Mouse (Mus musculus) bone marrow macrophage, adult 2 months (primary cell): ENCODE results near the gene Mfsd6. TPM values are rescaled to one million over a fixed set of nuclear protein-coding genes. Genes with fewer than 3 reads are reported as not detected.

Experiments
- H3K27ac ChIP-seq: 2 replicates; pipeline ENCODE4 v1.5.1; 2012; ENCODE audit warnings: low read depth, low read length; ENCODE audit not compliant: insufficient read depth
- H3K4me1 ChIP-seq: 2 replicates; pipeline ENCODE4 v1.6.1; 2012; ENCODE audit warnings: low read length; ENCODE audit not compliant: control insufficient read depth, insufficient read depth
- H3K4me3 ChIP-seq: 2 replicates; pipeline ENCODE4 v1.5.1; 2012; ENCODE audit warnings: mild to moderate bottlenecking, low read length, moderate library complexity; ENCODE audit not compliant: insufficient read depth
- CTCF ChIP-seq: IDR thresholded peaks from 2 replicates; pipeline ENCODE4 v1.5.1; 2012; ENCODE audit warnings: low read depth, mild to moderate bottlenecking, low read length, moderate library complexity
- POLR2A ChIP-seq: IDR thresholded peaks from 2 replicates; pipeline ENCODE4 v1.6.1; 2012; ENCODE audit warnings: mild to moderate bottlenecking, low read depth, low read length, borderline replicate concordance
- polyA plus RNA-seq: library from polyadenylated mRNA; stranded (reverse); fragments of >200 nt; gene quantifications from 2 replicates; pipeline ENCODE4 v1.2.4, GENCODE M21; 2012; ENCODE audit not compliant: missing spikeins, insufficient read depth, insufficient read length

Gene Mfsd6
- 38.7 and 44.1 TPM in 2 replicates for polyA plus RNA-seq

GRCm38 (mm10) chr1:52727056-52727900 is at the start of gene Mfsd6:
Gene Mfsd6, minus strand, starts transcription at chr1:52727462.
- Histone ChIP-seq H3K4me1 (peaks cover 48% of the 10 kb centered on the region), H3K27ac (no peak within 1 kb of the TSS), H3K4me3 (peak within 1 kb of the TSS; percentile 83)
- TF ChIP-seq CTCF (no peak), POLR2A (peak; percentile 14; the same call in 1 of the 2 replicates)

- Histone ChIP-seq H3K4me3 (no peak overlapping the region), H3K4me1 (peaks cover 20% of the 10 kb centered on the region), H3K27ac (peak overlapping the region; percentile 99)
- TF ChIP-seq POLR2A (no peak), CTCF (no peak)
These were observed 38.2 kb upstream of the Mfsd6 start for GRCm38 (mm10) chr1:52765176-52766111.

GRCm38 (mm10) chr1:52763894-52764809 is 36.9 kb upstream of the Mfsd6 start:
- peak overlapping the region; percentile 31 for H3K4me3 ChIP-seq
- H3K4me1 ChIP-seq: peaks cover 20% of the 10 kb centered on the region
- peak overlapping the region; percentile 99 for H3K27ac ChIP-seq

GRCm38 (mm10) chr1:52758174-52758573 is 30.9 kb upstream of the Mfsd6 start:
- TF ChIP-seq CTCF (no peak), POLR2A (no peak)
- peaks cover 15% of the 10 kb centered on the region for H3K4me1 ChIP-seq
- H3K4me3 ChIP-seq: no peak overlapping the region
- H3K27ac ChIP-seq: no peak overlapping the region

More at GRCm38 (mm10) chr1:52763894-52764809, 36.9 kb upstream of the Mfsd6 start:
- TF ChIP-seq POLR2A (no peak), CTCF (no peak)

GRCm38 (mm10) chr1:52754331-52754730 is 27.1 kb upstream of the Mfsd6 start:
- TF ChIP-seq POLR2A (no peak), CTCF (no peak)
- Histone ChIP-seq H3K4me3 (no peak overlapping the region), H3K4me1 (peaks cover 24% of the 10 kb centered on the region), H3K27ac (no peak overlapping the region)

- no peak for TF ChIP-seq POLR2A
- TF ChIP-seq CTCF: no peak
These were observed 26.6 kb upstream of the Mfsd6 start for GRCm38 (mm10) chr1:52753828-52754227.

GRCm38 (mm10) chr1:52752706-52753105 is 25.4 kb upstream of the Mfsd6 start:
- H3K27ac ChIP-seq: no peak overlapping the region
- H3K4me3 ChIP-seq: no peak overlapping the region
- no peak for TF ChIP-seq CTCF
- H3K4me1 ChIP-seq: peaks cover 24% of the 10 kb centered on the region

More at GRCm38 (mm10) chr1:52753828-52754227, 26.6 kb upstream of the Mfsd6 start:
- Histone ChIP-seq H3K4me1 (peaks cover 24% of the 10 kb centered on the region), H3K27ac (no peak overlapping the region), H3K4me3 (no peak overlapping the region)

- TF ChIP-seq CTCF (no peak), POLR2A (no peak)
- no peak overlapping the region for H3K4me3 ChIP-seq
- H3K4me1 ChIP-seq: peaks cover 24% of the 10 kb centered on the region
- H3K27ac ChIP-seq: no peak overlapping the region
These were observed 24.4 kb upstream of the Mfsd6 start for GRCm38 (mm10) chr1:52751634-52752033.

- TF ChIP-seq POLR2A (no peak), CTCF (no peak)
- Histone ChIP-seq H3K27ac (no peak overlapping the region), H3K4me3 (no peak overlapping the region), H3K4me1 (peaks cover 22% of the 10 kb centered on the region)
These were observed 22.7 kb upstream of the Mfsd6 start for GRCm38 (mm10) chr1:52749978-52750377.

GRCm38 (mm10) chr1:52748260-52748659 is 21.0 kb upstream of the Mfsd6 start:
- TF ChIP-seq POLR2A (no peak), CTCF (no peak)
- H3K4me3 ChIP-seq: no peak overlapping the region
- H3K4me1 ChIP-seq: peaks cover 9% of the 10 kb centered on the region
- H3K27ac ChIP-seq: no peak overlapping the region
